Mouse (Mus musculus) liver, embryonic 13.5 days (tissue): ENCODE results near the gene Naa38. TPM values are rescaled to one million over a fixed set of nuclear protein-coding genes. Genes with fewer than 3 reads are reported as not detected.

Experiments used
- ATAC-seq: fragments of 200-750 bp; cut with Nextera tagmentation; 2 replicates; pipeline ENCODE4 v1.8.0; 2017; ENCODE audit warnings: low read depth, mild to moderate bottlenecking, moderate number of reproducible peaks, moderate library complexity
- DNase-seq: peaks from one replicate; pipeline ENCODE4 v3.0.0; 2022
- H3K27ac ChIP-seq: fragments of 300-500 bp; sonication (generic); 2 replicates; pipeline ENCODE4 v1.5.1; 2015; ENCODE audit warnings: moderate library complexity, mild to moderate bottlenecking, inconsistent platforms
- H3K27me3 ChIP-seq: fragments of 300-500 bp; sonication (generic); 2 replicates; pipeline ENCODE4 v1.6.1; 2015; ENCODE audit warnings: mild to moderate bottlenecking, inconsistent platforms
- H3K36me3 ChIP-seq: fragments of 300-500 bp; sonication (generic); 2 replicates; pipeline ENCODE4 v1.6.1; 2015; ENCODE audit warnings: mild to moderate bottlenecking, inconsistent platforms
- H3K4me1 ChIP-seq: fragments of 300-500 bp; sonication (generic); replicated peaks from 2 replicates; pipeline ENCODE4 v1.6.1; 2015; ENCODE audit warnings: inconsistent platforms
- H3K4me2 ChIP-seq: fragments of 300-500 bp; sonication (generic); 2 replicates; pipeline ENCODE4 v1.6.1; 2015; ENCODE audit warnings: inconsistent platforms, mild to moderate bottlenecking, moderate library complexity
- H3K4me3 ChIP-seq: fragments of 300-500 bp; sonication (generic); replicated peaks from 2 replicates; pipeline ENCODE4 v1.5.1; 2015; ENCODE audit warnings: mild to moderate bottlenecking, inconsistent platforms
- H3K9ac ChIP-seq: fragments of 300-500 bp; sonication (generic); 2 replicates; pipeline ENCODE4 v1.6.1; 2015; ENCODE audit warnings: mild to moderate bottlenecking, inconsistent platforms
- H3K9me3 ChIP-seq: fragments of 300-500 bp; sonication (generic); replicated peaks from 2 replicates; pipeline ENCODE4 v1.6.1; 2016; ENCODE audit warnings: inconsistent platforms
- WGBS: fragments of 180-500 bp; shearing (Covaris S2); methylation state at CpG from one replicate; pipeline ENCODE4 v1.1.7; 2015; ENCODE audit not compliant: insufficient replicate concordance; 5-methylcytosine and 5-hydroxymethylcytosine counted together
- polyA plus RNA-seq: library from polyadenylated mRNA; unstranded; fragments of >200 nt; fragmentation: Nextera tagmentation; extraction: Ambion mirVana; gene quantifications from 2 replicates; pipeline ENCODE4 v1.2.1, GENCODE M21; 2015

Naa38 gene
- polyA plus RNA-seq, 1 experiment from 2014 or later: 105 TPM

- Histone ChIP-seq H3K4me2 (no peak overlapping the region), H3K4me3 (no peak overlapping the region), H3K27me3 (no peaks in the 10 kb centered on the region; the same call in 1 of the 2 replicates), H3K36me3 (peaks cover 80% of the 10 kb centered on the region), H3K4me1 (peaks cover 32% of the 10 kb centered on the region), H3K9ac (no peak overlapping the region), H3K9me3 (no peaks in the 10 kb centered on the region), H3K27ac (no peak overlapping the region)
- WGBS: 88% methylated on average over 34 of the region's 38 CpGs
- no peak for ATAC-seq
- no peak for DNase-seq
Observed at GRCm38 (mm10) chr11:69403691-69404594, 8.7 kb downstream of the Naa38 start.

GRCm38 (mm10) chr11:69404595-69405396, 9.5 kb downstream of the Naa38 start:
- H3K36me3 ChIP-seq: peaks cover 75% of the 10 kb centered on the region
- H3K4me2 ChIP-seq: no peak overlapping the region
- H3K4me3 ChIP-seq: no peak overlapping the region
- peaks cover 35% of the 10 kb centered on the region for H3K4me1 ChIP-seq
- H3K27ac ChIP-seq: no peak overlapping the region
- DNase-seq: no peak
- H3K9ac ChIP-seq: no peak overlapping the region
- no peaks in the 10 kb centered on the region; the same call in 1 of the 2 replicates for H3K27me3 ChIP-seq
- H3K9me3 ChIP-seq: no peaks in the 10 kb centered on the region
- WGBS: 82% methylated on average over 24 of the region's 24 CpGs
- no peak for ATAC-seq

GRCm38 (mm10) chr11:69405397-69406200, 10.3 kb downstream of the Naa38 start:
- no peak overlapping the region for H3K4me3 ChIP-seq
- peaks cover 39% of the 10 kb centered on the region for H3K4me1 ChIP-seq
- H3K9ac ChIP-seq: no peak overlapping the region
- peaks cover 66% of the 10 kb centered on the region for H3K36me3 ChIP-seq
- H3K4me2 ChIP-seq: no peak overlapping the region
- no peak overlapping the region for H3K27ac ChIP-seq
- H3K27me3 ChIP-seq: no peaks in the 10 kb centered on the region
- H3K9me3 ChIP-seq: no peaks in the 10 kb centered on the region
- no peak for ATAC-seq
- WGBS: 82% methylated on average over 24 of the region's 24 CpGs
- DNase-seq: no peak

- H3K27ac ChIP-seq: no peak overlapping the region
- H3K36me3 ChIP-seq: peaks cover 62% of the 10 kb centered on the region
- ATAC-seq: no peak
- no peak for DNase-seq
- H3K9ac ChIP-seq: no peak overlapping the region
- H3K9me3 ChIP-seq: no peaks in the 10 kb centered on the region
- 89% methylated on average over 19 of the region's 19 CpGs for WGBS
- no peaks in the 10 kb centered on the region for H3K27me3 ChIP-seq
- H3K4me3 ChIP-seq: no peak overlapping the region
- H3K4me2 ChIP-seq: no peak overlapping the region
- peaks cover 43% of the 10 kb centered on the region for H3K4me1 ChIP-seq
Observed at GRCm38 (mm10) chr11:69406282-69406681, 11.0 kb downstream of the Naa38 start.

- H3K9me3 ChIP-seq: no peaks in the 10 kb centered on the region
- H3K4me1 ChIP-seq: peaks cover 47% of the 10 kb centered on the region
- ATAC-seq (no peak), DNase-seq (no peak)
- H3K4me2 ChIP-seq: peak overlapping the region; percentile 100; the same call in 1 of the 2 replicates
- 78% methylated on average over 16 of the region's 16 CpGs for WGBS
- H3K4me3 ChIP-seq: no peak overlapping the region
- no peak overlapping the region for H3K27ac ChIP-seq
- no peaks in the 10 kb centered on the region for H3K27me3 ChIP-seq
- peaks cover 54% of the 10 kb centered on the region for H3K36me3 ChIP-seq
- H3K9ac ChIP-seq: 0 out of 2 replicates have a peak overlapping the region, but pooled peaks have one; percentile 27
Observed at GRCm38 (mm10) chr11:69406867-69407723, 11.8 kb downstream of the Naa38 start.

GRCm38 (mm10) chr11:69407724-69408004, 12.4 kb downstream of the Naa38 start:
- WGBS: 77% methylated on average over 4 of the region's 4 CpGs
- no peak overlapping the region for H3K27ac ChIP-seq

GRCm38 (mm10) chr11:69408541-69409377, 13.5 kb downstream of the Naa38 start:
- H3K9ac ChIP-seq: peak overlapping the region; percentile 86
- ATAC-seq: peak; percentile 84
- H3K9me3 ChIP-seq: no peaks in the 10 kb centered on the region
- peak overlapping the region; percentile 93 for H3K27ac ChIP-seq
- peak; percentile 83 for DNase-seq
- WGBS: under 1% methylated on average over 33 of the region's 33 CpGs
- H3K27me3 ChIP-seq: no peaks in the 10 kb centered on the region
- peak overlapping the region; percentile 79 for H3K4me3 ChIP-seq
- peaks cover 63% of the 10 kb centered on the region for H3K4me1 ChIP-seq
- H3K4me2 ChIP-seq: peak overlapping the region; percentile 100
- peaks cover 48% of the 10 kb centered on the region for H3K36me3 ChIP-seq

More at GRCm38 (mm10) chr11:69407724-69408004, 12.4 kb downstream of the Naa38 start:
- ATAC-seq (no peak), DNase-seq (no peak)
- Histone ChIP-seq H3K9ac (peak overlapping the region; percentile 86), H3K4me3 (peak overlapping the region; percentile 79), H3K27me3 (no peaks in the 10 kb centered on the region), H3K36me3 (peaks cover 51% of the 10 kb centered on the region), H3K4me2 (peak overlapping the region; percentile 100), H3K9me3 (no peaks in the 10 kb centered on the region), H3K4me1 (peaks cover 52% of the 10 kb centered on the region)

- Histone ChIP-seq H3K4me3 (peak overlapping the region; percentile 79), H3K36me3 (peaks cover 40% of the 10 kb centered on the region), H3K27ac (peak overlapping the region; percentile 93), H3K9me3 (no peaks in the 10 kb centered on the region), H3K27me3 (no peaks in the 10 kb centered on the region), H3K4me2 (peak overlapping the region; percentile 100), H3K4me1 (peaks cover 71% of the 10 kb centered on the region), H3K9ac (peak overlapping the region; percentile 86)
- DNase-seq (peak; percentile 75), ATAC-seq (peak; percentile 12)
- 2% methylated on average over 46 of the region's 46 CpGs for WGBS
Observed at GRCm38 (mm10) chr11:69409378-69410044, 14.2 kb downstream of the Naa38 start.

GRCm38 (mm10) chr11:69410045-69410309, 14.7 kb downstream of the Naa38 start:
- no peak for ATAC-seq
- peaks cover 75% of the 10 kb centered on the region for H3K4me1 ChIP-seq
- H3K36me3 ChIP-seq: peaks cover 36% of the 10 kb centered on the region
- no peaks in the 10 kb centered on the region for H3K9me3 ChIP-seq
- H3K27me3 ChIP-seq: no peaks in the 10 kb centered on the region
- H3K27ac ChIP-seq: peak overlapping the region; percentile 93
- H3K4me2 ChIP-seq: peak overlapping the region; percentile 100
- H3K9ac ChIP-seq: peak overlapping the region; percentile 86
- peak overlapping the region; percentile 79 for H3K4me3 ChIP-seq
- DNase-seq: no peak
- WGBS: under 1% methylated on average over 18 of the region's 18 CpGs
